Mouse (Mus musculus): ENCODE results near the gene Ncf1. TPM values are rescaled to one million over a fixed set of nuclear protein-coding genes. Genes with fewer than 3 reads are reported as not detected.
A peak's percentile ranks its signal among the peaks of the same experiment; 100 is the strongest.

Ncf1 gene
- total and polyA plus RNA-seq, 3 experiments, result 5.7 to 8.2 (median 6.7) TPM

DNA sequence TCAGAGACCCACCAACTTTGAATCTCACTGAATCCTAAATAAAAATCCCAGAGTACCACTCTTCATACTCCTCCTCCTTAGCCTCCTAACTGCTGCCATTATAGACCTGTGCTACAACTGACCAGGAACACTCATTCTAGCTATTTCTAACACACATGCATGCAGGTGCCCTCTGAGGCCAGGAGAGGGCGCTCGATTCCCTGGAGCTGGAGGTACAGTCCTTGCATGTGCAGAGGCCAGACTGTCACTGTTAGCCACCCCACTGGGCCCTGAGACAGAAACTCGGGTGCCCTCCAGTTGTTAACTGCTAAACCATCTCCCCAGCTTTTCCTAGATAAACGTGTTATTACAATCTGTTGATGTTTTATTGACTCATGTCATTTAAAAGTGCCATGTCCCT, 56.2 kb downstream of the Ncf1 start:
- Histone ChIP-seq H3K79me2 (replicated peaks; ENCODE audit: control insufficient read depth, insufficient read depth, low read length) (no peaks in the 10 kb centered on the region; the same call in 1 of the 2 replicates), H3K27ac (no peak overlapping the region), H3K4me3 (no peak overlapping the region), H3K4me1 (ENCODE audit: control insufficient read depth, insufficient read depth, low read length) (peaks cover 3% of the 10 kb centered on the region; the same call in 1 of the 2 replicates), H3K27me3 (ENCODE audit: control insufficient read depth, insufficient read depth, low read length) (no peaks in the 10 kb centered on the region), H3K36me3 (ENCODE audit: control insufficient read depth, insufficient read depth, low read length) (no peaks in the 10 kb centered on the region), H3K9ac (ENCODE audit: low read depth, low read length) (no peak overlapping the region)
- TF ChIP-seq CTCF (IDR thresholded peaks at IDR 0.05) (peak; percentile 62), EP300 (IDR thresholded peaks at IDR 0.05; ENCODE audit: insufficient read depth, low read depth, low read length) (no peak)
- 41% methylated on average over 4 of the region's 4 CpGs for WGBS
- intact Hi-C loops (cut with DNase I), result no loop called here
- no peak for DNase-seq

GRCm38 (mm10) chr5:134170167-134170566, 59.3 kb downstream of the Ncf1 start:
- Histone ChIP-seq H3K27ac (no peak overlapping the region), H3K9ac (ENCODE audit: low read depth, low read length) (no peak overlapping the region), H3K27me3 (ENCODE audit: control insufficient read depth, insufficient read depth, low read length) (no peaks in the 10 kb centered on the region), H3K36me3 (ENCODE audit: control insufficient read depth, insufficient read depth, low read length) (no peaks in the 10 kb centered on the region), H3K4me3 (no peak overlapping the region), H3K4me1 (ENCODE audit: control insufficient read depth, insufficient read depth, low read length) (no peaks in the 10 kb centered on the region), H3K79me2 (replicated peaks; ENCODE audit: control insufficient read depth, insufficient read depth, low read length) (no peaks in the 10 kb centered on the region; the same call in 1 of the 2 replicates)
- WGBS, result 89% methylated on average over 8 of the region's 8 CpGs
- TF ChIP-seq CTCF (IDR thresholded peaks at IDR 0.05) (no peak), POLR2A (IDR thresholded peaks at IDR 0.05; ENCODE audit: insufficient read depth, low read depth, low read length) (no peak), EP300 (IDR thresholded peaks at IDR 0.05; ENCODE audit: insufficient read depth, low read depth, low read length) (no peak)
- intact Hi-C loops (cut with DNase I), result no loop called here
- DNase-seq, result no peak

Other genes with a start within 250 kb of the Ncf1 start
- gene Castor2, start 129.9 kb downstream of the Ncf1 start, total RNA-seq (2021), result 10 to 100 TPM; 20.7 to 21.1 TPM
- 14.2 and 18.2 TPM in 2 replicates for gene Castor2, start 129.9 kb downstream of the Ncf1 start, polyA plus RNA-seq (2012; rRNA removed)
- 10 to 100 TPM; 30.2 to 33.7 TPM for gene Rcc1l, start 52.9 kb downstream of the Ncf1 start, total RNA-seq (2021)
- gene Rcc1l, start 52.9 kb downstream of the Ncf1 start, polyA plus RNA-seq (2012; rRNA removed), result 19.8 and 23.5 TPM in 2 replicates
- gene Gtf2ird2, start 45.6 kb downstream of the Ncf1 start, total RNA-seq (2021), result 1 to 10 TPM; 5.3 to 5.7 TPM
- gene Gtf2ird2, start 45.6 kb downstream of the Ncf1 start, polyA plus RNA-seq (2012; rRNA removed), result 3.7 and 5.4 TPM in 2 replicates
- gene Gtf2i, start 85.1 kb upstream of the Ncf1 start, total RNA-seq (2021), result 100 to 1,000 TPM; 187 to 210 TPM
- gene Gtf2i, start 85.1 kb upstream of the Ncf1 start, polyA plus RNA-seq (2012; rRNA removed), result 67.8 and 87.4 TPM in 2 replicates
- gene Gtf2ird1, start 227.1 kb upstream of the Ncf1 start, total RNA-seq (2021), result 10 to 100 TPM; 23.8 to 26.4 TPM
- 13.4 and 18.0 TPM in 2 replicates for gene Gtf2ird1, start 227.1 kb upstream of the Ncf1 start, polyA plus RNA-seq (2012; rRNA removed)